Mouse (Mus musculus): ENCODE results near the gene Ccdc150. TPM values are rescaled to one million over a fixed set of nuclear protein-coding genes. Genes with fewer than 3 reads are reported as not detected.

Ccdc150 gene
- polyA plus RNA-seq (2015; fragmentation: Nextera tagmentation; extraction: Ambion mirVana): 0.31 and 0.38 TPM in 2 replicates

DNA sequence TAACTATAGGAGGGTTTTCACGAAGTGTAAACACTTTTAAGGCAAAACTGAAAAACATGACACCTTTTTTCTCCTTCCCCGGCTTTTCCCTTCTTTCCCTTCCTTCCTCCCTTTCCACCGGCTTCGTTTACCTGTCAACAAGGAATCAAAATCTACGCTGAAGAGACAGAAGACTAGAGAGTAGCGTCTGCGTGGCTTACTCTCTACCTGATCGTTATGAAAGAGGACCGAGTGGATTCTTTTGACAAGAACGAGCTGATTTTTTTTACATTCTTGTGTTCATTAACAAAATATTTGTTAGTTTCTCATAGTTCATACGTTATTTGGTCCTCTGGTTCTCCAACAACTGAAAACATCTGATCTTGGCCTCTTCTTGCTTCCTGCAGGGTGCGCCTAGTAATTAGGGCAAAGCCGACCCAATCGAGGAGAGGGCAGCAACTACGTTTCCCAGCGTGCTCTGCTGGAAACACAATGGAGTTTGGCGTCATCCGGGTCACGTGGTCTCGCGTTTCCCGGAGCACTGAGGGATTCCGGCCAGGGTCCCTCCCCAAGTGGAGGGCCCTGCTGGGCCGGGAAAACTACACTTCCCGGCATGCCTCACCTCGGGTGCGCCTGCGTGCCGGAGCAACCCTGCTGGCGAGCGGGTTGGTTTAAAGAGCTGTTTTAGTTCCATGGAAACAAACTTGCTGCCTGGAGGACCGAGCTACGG is at the start of gene Ccdc150:
Ccdc150 (plus strand) TSS at position 526 of the 709 bp plus-strand sequence.
- DNase-seq (ENCODE audit: low spot score) (peak; percentile 98), ATAC-seq (peak; percentile 100)
- Histone ChIP-seq H3K4me2 (replicated peaks; ENCODE audit: low read depth, low read length) (peak within 1 kb of the TSS; percentile 65), H3K9me3 (ENCODE audit: low read length) (no peaks in the 10 kb centered on the region), H3K27me3 (replicated peaks; ENCODE audit: insufficient read depth, low read length) (no peaks in the 10 kb centered on the region), H3K36me3 (ENCODE audit: insufficient read depth, low read length) (no peaks in the 10 kb centered on the region), H3K4me3 (ENCODE audit: low read depth, low read length) (peak within 1 kb of the TSS; percentile 43), H3K4me1 (ENCODE audit: insufficient read depth, low read depth, low read length) (no peaks in the 10 kb centered on the region), H3K27ac (ENCODE audit: low read length) (no peak within 1 kb of the TSS), H3K9ac (replicated peaks; ENCODE audit: low read depth) (no peak within 1 kb of the TSS)
- peak; percentile 55 for TF ChIP-seq CTCF (IDR thresholded peaks at IDR 0.05)
- peak; percentile 14 for TF ChIP-seq EP300 (IDR thresholded peaks at IDR 0.05)
- 15% methylated on average over 33 of the region's 33 CpGs for WGBS

DNA sequence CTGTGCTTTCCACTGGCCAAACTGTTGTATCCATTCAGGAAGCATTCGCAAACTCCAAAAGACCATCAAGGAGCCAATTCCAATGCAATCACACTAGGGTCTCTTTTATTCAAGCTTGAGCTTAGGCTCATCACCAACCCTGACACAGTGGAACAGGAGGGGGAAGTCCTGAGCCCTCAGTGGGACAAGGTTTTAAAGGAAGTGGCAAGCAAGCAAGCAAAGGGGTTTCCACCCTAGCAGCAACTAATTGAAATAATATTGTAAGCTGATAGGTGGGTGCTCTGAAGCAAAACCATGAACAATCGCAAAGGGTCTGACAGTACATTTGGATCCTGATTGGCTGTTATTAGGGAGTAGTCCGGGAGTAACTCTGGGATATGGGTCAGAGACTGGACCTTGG is 30.2 kb upstream of the Ccdc150 start:
- H3K9me3 ChIP-seq (ENCODE audit: low read length): no peaks in the 10 kb centered on the region
- no peak for TF ChIP-seq CTCF (IDR thresholded peaks at IDR 0.05)
- no peak for TF ChIP-seq EP300 (IDR thresholded peaks at IDR 0.05)
- no peak for ATAC-seq
- no peaks in the 10 kb centered on the region for H3K27me3 ChIP-seq (replicated peaks; ENCODE audit: insufficient read depth, low read length)
- DNase-seq (ENCODE audit: low spot score): no peak
- H3K4me2 ChIP-seq (replicated peaks; ENCODE audit: low read depth, low read length): no peak overlapping the region
- no peak overlapping the region for H3K27ac ChIP-seq (ENCODE audit: low read length)
- no peaks in the 10 kb centered on the region for H3K36me3 ChIP-seq (ENCODE audit: insufficient read depth, low read length)
- WGBS: 94% methylated on average over 3 of the region's 3 CpGs
- no peaks in the 10 kb centered on the region for H3K4me1 ChIP-seq (ENCODE audit: insufficient read depth, low read depth, low read length)
- no peak overlapping the region for H3K4me3 ChIP-seq (ENCODE audit: low read depth, low read length)
- H3K9ac ChIP-seq (replicated peaks; ENCODE audit: low read depth): no peak overlapping the region

DNA sequence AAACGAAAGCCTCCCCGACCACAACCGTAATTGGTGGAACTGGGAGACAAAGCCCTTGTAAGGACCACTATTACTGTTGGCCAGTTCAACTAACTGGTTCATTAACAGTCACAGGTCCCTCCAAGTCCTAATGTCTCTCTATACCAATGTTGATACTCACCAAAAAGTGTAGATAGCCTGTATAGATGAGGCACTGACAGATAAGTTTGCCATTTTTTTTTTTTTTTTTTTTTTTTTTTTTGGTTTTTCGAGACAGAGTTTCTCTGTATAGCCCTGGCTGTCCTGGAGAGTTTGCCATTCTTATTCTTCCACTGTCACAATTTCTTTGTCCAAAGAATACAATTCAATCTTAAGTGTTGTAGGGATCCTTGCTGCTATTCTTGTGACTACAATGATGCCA is 7.8 kb upstream of the Ccdc150 start:
- no peak for ATAC-seq
- Histone ChIP-seq H3K9ac (replicated peaks; ENCODE audit: low read depth) (no peak overlapping the region), H3K9me3 (ENCODE audit: low read length) (no peaks in the 10 kb centered on the region), H3K27me3 (replicated peaks; ENCODE audit: insufficient read depth, low read length) (no peaks in the 10 kb centered on the region), H3K36me3 (ENCODE audit: insufficient read depth, low read length) (no peaks in the 10 kb centered on the region), H3K4me1 (ENCODE audit: insufficient read depth, low read depth, low read length) (no peaks in the 10 kb centered on the region), H3K4me3 (ENCODE audit: low read depth, low read length) (no peak overlapping the region), H3K4me2 (replicated peaks; ENCODE audit: low read depth, low read length) (no peak overlapping the region), H3K27ac (ENCODE audit: low read length) (no peak overlapping the region)
- no peak for DNase-seq (ENCODE audit: low spot score)
- TF ChIP-seq EP300 (IDR thresholded peaks at IDR 0.05) (no peak), CTCF (IDR thresholded peaks at IDR 0.05) (no peak)
- 92% methylated on average over 4 of the region's 4 CpGs for WGBS

DNA sequence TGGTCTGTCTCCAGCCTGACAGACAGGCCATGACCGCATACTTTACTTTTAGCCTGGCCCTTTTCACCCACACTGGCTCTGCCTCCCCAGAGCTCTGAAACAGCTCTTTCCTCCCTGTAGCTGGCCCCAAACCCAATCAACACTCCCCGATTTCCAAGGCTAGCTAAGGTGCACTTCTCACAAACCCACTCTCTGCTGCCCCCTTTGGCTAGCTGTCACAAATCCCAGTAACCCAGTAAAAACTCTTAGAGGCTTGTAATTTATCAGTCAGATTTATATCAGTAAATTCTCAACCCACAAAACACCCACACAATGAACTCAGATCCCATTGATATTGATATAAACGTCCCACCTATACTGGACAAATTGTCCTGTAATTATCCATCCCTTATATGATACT is 25.1 kb downstream of the Ccdc150 start:
- no peak overlapping the region for H3K27ac ChIP-seq (ENCODE audit: low read length)
- 60% methylated on average over 3 of the region's 3 CpGs for WGBS
- no peaks in the 10 kb centered on the region for H3K36me3 ChIP-seq (ENCODE audit: insufficient read depth, low read length)
- no peaks in the 10 kb centered on the region for H3K4me1 ChIP-seq (ENCODE audit: insufficient read depth, low read depth, low read length)
- no peak for DNase-seq (ENCODE audit: low spot score)
- no peak overlapping the region for H3K4me2 ChIP-seq (replicated peaks; ENCODE audit: low read depth, low read length)
- no peak overlapping the region for H3K4me3 ChIP-seq (ENCODE audit: low read depth, low read length)
- ATAC-seq: no peak
- no peaks in the 10 kb centered on the region for H3K27me3 ChIP-seq (replicated peaks; ENCODE audit: insufficient read depth, low read length)
- no peaks in the 10 kb centered on the region for H3K9me3 ChIP-seq (ENCODE audit: low read length)
- no peak overlapping the region for H3K9ac ChIP-seq (replicated peaks; ENCODE audit: low read depth)
- no peak for TF ChIP-seq CTCF (IDR thresholded peaks at IDR 0.05)
- TF ChIP-seq EP300 (IDR thresholded peaks at IDR 0.05): no peak

DNA sequence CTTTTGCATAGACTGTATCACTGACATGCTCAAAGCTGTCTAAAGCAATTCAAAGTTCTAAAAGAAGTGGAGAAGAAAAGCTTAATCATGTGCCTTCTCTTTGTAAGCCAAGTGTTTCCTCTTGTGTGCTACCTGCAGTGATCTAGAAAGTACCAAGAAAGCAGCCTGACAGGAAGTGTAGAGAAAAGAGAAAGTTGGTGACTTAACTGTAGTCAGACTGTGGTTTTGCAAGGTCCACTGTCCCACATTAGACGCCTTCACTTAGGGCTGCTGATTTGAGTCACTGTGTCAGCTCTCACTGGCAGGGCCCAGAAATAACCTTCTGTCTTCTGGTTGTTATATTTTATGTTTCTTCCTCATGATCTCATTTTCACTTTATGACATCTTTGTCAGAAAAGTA is 29.1 kb downstream of the Ccdc150 start:
- DNase-seq (ENCODE audit: low spot score) (no peak), ATAC-seq (no peak)
- no peaks in the 10 kb centered on the region for H3K27me3 ChIP-seq (replicated peaks; ENCODE audit: insufficient read depth, low read length)
- no peaks in the 10 kb centered on the region for H3K9me3 ChIP-seq (ENCODE audit: low read length)
- no peaks in the 10 kb centered on the region for H3K36me3 ChIP-seq (ENCODE audit: insufficient read depth, low read length)
- H3K4me2 ChIP-seq (replicated peaks; ENCODE audit: low read depth, low read length): no peak overlapping the region
- H3K4me1 ChIP-seq (ENCODE audit: insufficient read depth, low read depth, low read length): no peaks in the 10 kb centered on the region
- TF ChIP-seq CTCF (IDR thresholded peaks at IDR 0.05): no peak
- TF ChIP-seq EP300 (IDR thresholded peaks at IDR 0.05): no peak
- WGBS: 92% methylated on average over 1 of the region's 1 CpGs
- H3K9ac ChIP-seq (replicated peaks; ENCODE audit: low read depth): no peak overlapping the region
- H3K27ac ChIP-seq (ENCODE audit: low read length): no peak overlapping the region
- no peak overlapping the region for H3K4me3 ChIP-seq (ENCODE audit: low read depth, low read length)

DNA sequence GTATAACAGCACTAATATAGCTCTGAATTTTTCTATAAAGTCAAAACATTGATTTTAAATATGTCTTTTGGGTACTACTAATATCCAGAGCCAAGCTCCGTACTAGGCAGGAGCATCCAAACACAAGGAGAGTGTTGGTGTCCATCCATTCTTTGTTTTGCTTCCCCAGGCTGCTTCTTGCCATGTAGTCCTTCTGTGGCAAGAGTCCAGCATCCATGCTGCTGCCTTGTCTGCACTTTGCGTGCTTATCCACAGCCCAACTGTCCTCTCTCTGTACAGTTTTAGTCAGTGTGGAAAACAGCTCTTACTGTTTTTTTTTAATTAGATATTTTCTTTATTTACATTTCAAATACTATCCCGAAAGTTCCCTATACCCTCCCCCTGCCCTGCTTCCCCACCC is 30.2 kb downstream of the Ccdc150 start:
- ATAC-seq (no peak), DNase-seq (ENCODE audit: low spot score) (no peak)
- WGBS: 78% methylated on average over 3 of the region's 3 CpGs
- Histone ChIP-seq H3K4me3 (ENCODE audit: low read depth, low read length) (no peak overlapping the region), H3K4me2 (replicated peaks; ENCODE audit: low read depth, low read length) (no peak overlapping the region), H3K9ac (replicated peaks; ENCODE audit: low read depth) (no peak overlapping the region), H3K4me1 (ENCODE audit: insufficient read depth, low read depth, low read length) (no peaks in the 10 kb centered on the region), H3K36me3 (ENCODE audit: insufficient read depth, low read length) (no peaks in the 10 kb centered on the region), H3K9me3 (ENCODE audit: low read length) (no peaks in the 10 kb centered on the region), H3K27me3 (replicated peaks; ENCODE audit: insufficient read depth, low read length) (no peaks in the 10 kb centered on the region), H3K27ac (ENCODE audit: low read length) (no peak overlapping the region)
- TF ChIP-seq CTCF (IDR thresholded peaks at IDR 0.05) (no peak), EP300 (IDR thresholded peaks at IDR 0.05) (no peak)
